ENCODE assay signal across 8 mouse cellular contexts in the genomic region with DNA sequence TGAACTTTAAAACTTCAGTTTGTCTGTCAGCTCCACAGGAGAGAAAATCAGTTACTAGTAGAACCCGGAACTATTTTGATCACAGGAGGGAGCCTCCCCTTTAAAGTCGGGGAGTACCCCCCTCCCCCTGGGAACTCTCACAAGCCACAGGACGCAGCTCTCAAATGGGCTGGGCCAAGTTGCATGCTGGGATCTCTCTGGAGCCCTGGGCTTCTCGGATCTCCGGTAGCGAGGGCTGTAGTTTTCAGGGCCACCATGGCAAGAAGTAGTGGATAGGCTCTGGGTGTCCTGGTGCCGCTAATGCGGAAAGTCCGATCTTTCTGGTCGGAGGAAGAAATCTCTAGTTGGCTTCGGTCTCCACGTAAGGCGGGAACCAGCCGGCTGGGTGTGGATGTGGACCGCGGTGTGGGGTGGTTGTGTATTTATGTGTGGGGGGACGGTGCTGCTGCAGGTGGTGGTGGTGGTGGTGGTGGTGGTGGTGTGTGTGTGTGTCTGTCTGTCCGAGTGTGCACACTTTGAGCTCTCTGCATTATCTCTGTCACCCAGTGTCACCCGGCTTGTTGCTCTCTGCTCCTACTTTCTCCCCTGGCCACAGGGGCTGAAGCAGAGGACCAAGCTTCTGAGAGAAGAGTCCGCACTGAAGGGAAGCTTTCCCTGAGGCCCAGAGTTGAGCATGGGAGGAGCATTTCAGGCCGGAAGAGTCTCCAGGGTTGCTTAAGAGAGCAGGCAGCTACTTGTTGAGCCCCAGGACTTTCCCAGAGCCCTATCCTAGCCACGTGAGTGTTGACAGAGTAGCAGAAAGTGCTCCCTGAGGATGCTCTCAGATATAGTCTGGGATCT. TPM values are rescaled to one million over a fixed set of nuclear protein-coding genes. Genes with fewer than 3 reads are reported as not detected.
DNase-seq lines count a peak whose midpoint lies in the region; ATAC-seq and TF ChIP-seq lines count a peak whose summit lies in the region.

No protein-coding gene starts in this region.

- peak overlapping the region; percentile 26 for H3K9ac ChIP-seq in ES-Bruce4 (ENCODE audit: low read depth, poor library complexity, severe bottlenecking)
- H3K9ac ChIP-seq in lung, embryonic 14.5 days = peak overlapping the region; percentile 69

- no peak for TF ChIP-seq EP300 in ES-Bruce4 (IDR thresholded peaks at IDR 0.05; ENCODE audit: insufficient read depth, low read depth, low read length)

- under 1% methylated on average over 22 of the region's 22 CpGs for WGBS in lung, embryonic 14.5 days

- peak overlapping the region; percentile 67 for H3K4me3 ChIP-seq in ES-Bruce4 (ENCODE audit: low read depth, low read length)
- peak overlapping the region; percentile 96 for H3K4me3 ChIP-seq in brown adipose tissue, adult 24 weeks (ENCODE audit: insufficient read depth, low read depth, low read length)
- H3K4me3 ChIP-seq in lung, embryonic 14.5 days (ENCODE audit: low read depth, low read length) = peak overlapping the region; percentile 54

- H3K4me1 ChIP-seq in ES-Bruce4 (ENCODE audit: control insufficient read depth, insufficient read depth, low read length) = no peaks in the 10 kb centered on the region
- no peaks in the 10 kb centered on the region for H3K4me1 ChIP-seq in brown adipose tissue, adult 24 weeks (ENCODE audit: control insufficient read depth, insufficient read depth, insufficient read length, low read length)
- H3K4me1 ChIP-seq in lung, embryonic 14.5 days (ENCODE audit: insufficient read depth) = peaks cover 6% of the 10 kb centered on the region

- no peaks in the 10 kb centered on the region for H3K27me3 ChIP-seq in ES-Bruce4 (ENCODE audit: control insufficient read depth, insufficient read depth, low read length, poor library complexity, severe bottlenecking)
- H3K27me3 ChIP-seq in lung, embryonic 14.5 days (ENCODE audit: insufficient read depth, low read length) = no peaks in the 10 kb centered on the region

- ATAC-seq in lung, embryonic 14.5 days (ENCODE audit: insufficient read depth) = peak; percentile 96
- peak; percentile 93 for ATAC-seq in neutrophil, adult 5-6 weeks (ENCODE audit: extremely low read depth, insufficient number of reproducible peaks, low FRiP score, poor library complexity, severe bottlenecking)

- H3K9me3 ChIP-seq in ES-Bruce4 (replicated peaks; ENCODE audit: control insufficient read depth, insufficient read depth, low read length, poor library complexity, severe bottlenecking) = no peaks in the 10 kb centered on the region
- no peaks in the 10 kb centered on the region for H3K9me3 ChIP-seq in lung, embryonic 14.5 days (ENCODE audit: low read depth, low read length)

- TF ChIP-seq CTCF in ES-Bruce4 (IDR thresholded peaks at IDR 0.05; ENCODE audit: low read depth, low read length) = no peak
- TF ChIP-seq CTCF in lung, embryonic 14.5 days (IDR thresholded peaks at IDR 0.05; ENCODE audit: low read depth) = no peak

- peak; percentile 60 for DNase-seq in forelimb bud, embryonic 11.5 days (ENCODE audit: low read depth, low spot score)
- peak; percentile 77 for DNase-seq in heart, postnatal 4 days
- peak; percentile 25 to 41 for DNase-seq in layer of hippocampus, adult 8-10 months (ENCODE audit: low spot score in 2 of 2)
- DNase-seq in lung, embryonic 14.5 days = peak; percentile 89
- DNase-seq in testis, postnatal 14 days (ENCODE audit: low spot score) = peak; percentile 65

- no peak overlapping the region for H3K27ac ChIP-seq in ES-Bruce4 (ENCODE audit: insufficient read depth, low read length)
- peak overlapping the region; percentile 71 for H3K27ac ChIP-seq in brown adipose tissue, adult 24 weeks (replicated peaks; ENCODE audit: low read depth, low read length)
- H3K27ac ChIP-seq in lung, embryonic 14.5 days (ENCODE audit: low read depth) = peak overlapping the region; percentile 90

- no peaks in the 10 kb centered on the region for H3K36me3 ChIP-seq in ES-Bruce4 (ENCODE audit: control insufficient read depth, insufficient read depth, low read length, poor library complexity, severe bottlenecking)
- H3K36me3 ChIP-seq in lung, embryonic 14.5 days (ENCODE audit: insufficient read depth) = peaks cover 15% of the 10 kb centered on the region

- TF ChIP-seq POLR2A in ES-Bruce4 (IDR thresholded peaks at IDR 0.05; ENCODE audit: insufficient read depth, low read length) = no peak

- peak overlapping the region; percentile 75 for H3K4me2 ChIP-seq in lung, embryonic 14.5 days

RNA-seq across cellular contexts. Expression of gene Zfp607a, which starts 3.3 kb away (rescaled TPM):
- polyA plus RNA-seq in ES-Bruce4 (2011; ENCODE audit: insufficient read depth, insufficient read length, low read depth, missing spikeins) = 1.8 and 2.0 TPM in 2 replicates
- polyA plus RNA-seq in brown adipose tissue, adult 24 weeks (2012; ENCODE audit: insufficient read depth, insufficient read length, missing spikeins) = 1.7 and 2.0 TPM in 2 replicates
- 1 to 10 TPM; 2.8 to 3.6 TPM for total RNA-seq in heart, postnatal 4 days (2021)
- total RNA-seq in layer of hippocampus, adult 8-10 months (2022) = 1 to 10 TPM; 2.6 to 3.2 (median 2.9) TPM
- 3.8 and 3.9 TPM in 2 replicates for polyA plus RNA-seq in lung, embryonic 14.5 days (2014; fragmentation: Nextera tagmentation; extraction: Ambion mirVana)
- total RNA-seq in neutrophil, adult 5-6 weeks (2017) = 15.7 and 18.9 TPM in 2 replicates

RNA-seq across cellular contexts. Expression of gene Zfp59, which starts 22.2 kb away (rescaled TPM):
- 7.0 and 7.7 TPM in 2 replicates for polyA plus RNA-seq in ES-Bruce4 (2011; ENCODE audit: insufficient read depth, insufficient read length, low read depth, missing spikeins)
- polyA plus RNA-seq in brown adipose tissue, adult 24 weeks (2012; ENCODE audit: insufficient read depth, insufficient read length, missing spikeins) = 1.9 and 3.2 TPM in 2 replicates
- 1 to 10 TPM; 2.3 to 3.0 TPM for total RNA-seq in heart, postnatal 4 days (2021)
- total RNA-seq in layer of hippocampus, adult 8-10 months (2022) = 1 to 10 TPM; 3.8 to 4.9 (median 4.3) TPM
- polyA plus RNA-seq in lung, embryonic 14.5 days (2014; fragmentation: Nextera tagmentation; extraction: Ambion mirVana) = 9.9 and 10.2 TPM in 2 replicates
- 6.9 and 7.9 TPM in 2 replicates for total RNA-seq in neutrophil, adult 5-6 weeks (2017)

RNA-seq across cellular contexts. Expression of gene Zfp626, which starts 53.6 kb away (rescaled TPM):
- 7.3 and 9.3 TPM in 2 replicates for polyA plus RNA-seq in ES-Bruce4 (2011; ENCODE audit: insufficient read depth, insufficient read length, low read depth, missing spikeins)
- 2.1 and 2.8 TPM in 2 replicates for polyA plus RNA-seq in brown adipose tissue, adult 24 weeks (2012; ENCODE audit: insufficient read depth, insufficient read length, missing spikeins)
- total RNA-seq in heart, postnatal 4 days (2021) = 1 to 10 TPM; 5.7 to 6.4 TPM
- total RNA-seq in layer of hippocampus, adult 8-10 months (2022) = 10 to 100 TPM in 1 of 4 experiments, 1 to 10 TPM in 3; 8.6 to 10.6 (median 9.3) TPM
- 1.9 and 2.1 TPM in 2 replicates for polyA plus RNA-seq in lung, embryonic 14.5 days (2014; fragmentation: Nextera tagmentation; extraction: Ambion mirVana)
- 7.5 and 9.8 TPM in 2 replicates for total RNA-seq in neutrophil, adult 5-6 weeks (2017)

Comparison
In these comparisons a context has a peak if more than half of its experiments do, and no peak if none do; other contexts are left out.
1. DNase-seq: peak in every context shown above with its lines; median percentile 89 in lung, embryonic 14.5 days; 77 in heart, postnatal 4 days; 65 in testis, postnatal 14 days; 60 in forelimb bud, embryonic 11.5 days; 33 in layer of hippocampus, adult 8-10 months.